Mouse (Mus musculus) heart, adult 10 weeks (tissue): Measurements from ENCODE around the gene Tmem143. TPM values are rescaled to one million over a fixed set of nuclear protein-coding genes. Genes with fewer than 3 reads are reported as not detected.

Source experiments
- polyA plus RNA-seq: library from polyadenylated mRNA; stranded (reverse); fragments of 350-450 nt; fragmentation: Illumina TruSeq; extraction: RNeasy Lipid Tissue Mini Kit (QIAGEN cat#74804); gene quantifications from one replicate; pipeline ENCODE4 v1.2.3, GENCODE M21; 2014; ENCODE audit warnings: low read depth, low replicate concordance

The Tmem143 gene
- polyA plus RNA-seq = 106 TPM

GRCm38 (mm10) chr7:45896517-45897257 lies at the start of gene Tmem143, which contains the start of gene Syngr4:
Gene Tmem143, plus strand, starts transcription at chr7:45896941.
Gene Syngr4, minus strand, starts transcription at chr7:45896714.

DNA sequence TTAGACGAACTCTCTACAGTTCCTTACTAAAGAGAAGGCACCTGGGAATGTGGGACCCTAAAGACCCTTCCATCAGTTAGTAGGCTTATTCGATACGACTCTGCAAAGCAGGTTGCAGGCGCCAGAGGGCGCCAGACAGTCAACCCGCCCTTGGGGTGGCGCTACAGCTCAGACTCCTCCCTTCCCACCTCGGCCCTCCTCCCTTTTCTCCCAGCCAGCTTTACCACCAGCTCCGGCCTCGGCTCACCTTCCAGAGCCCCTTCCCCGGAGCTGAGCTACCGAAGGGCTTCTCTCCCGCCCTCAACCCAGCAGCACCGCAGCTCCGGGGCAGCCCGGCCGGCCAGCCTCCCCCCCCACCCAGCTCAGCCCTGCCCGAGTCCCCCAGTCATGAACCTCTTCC lies 24.1 kb upstream of the Tmem143 start, which contains the start of gene Kdelr1:
Gene Kdelr1, plus strand, starts transcription at position 149 of the 400 bp plus-strand sequence.

DNA sequence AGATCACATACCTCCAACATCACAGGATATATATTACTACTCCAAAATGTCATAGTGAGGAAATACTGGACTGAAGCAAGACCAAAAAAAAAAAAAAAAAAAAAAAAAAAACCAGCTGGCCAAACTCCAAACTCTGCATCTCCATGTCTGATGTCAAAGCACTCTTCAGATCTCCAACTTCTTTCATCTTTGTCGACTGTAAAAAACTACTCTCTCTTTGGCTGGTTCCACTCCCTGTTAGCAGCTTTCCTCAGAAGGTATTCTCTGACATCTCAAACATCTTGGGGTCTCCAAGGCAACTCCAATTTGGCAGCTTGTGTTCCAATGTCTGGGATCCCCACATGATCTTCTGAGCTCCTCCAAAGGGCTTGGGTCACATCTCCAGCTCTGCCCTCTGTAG lies 18.5 kb upstream of the Tmem143 start, which contains the start of gene Grin2d:
Gene Grin2d, minus strand, starts transcription at position 101 of the 400 bp plus-strand sequence.

GRCm38 (mm10) chr7:45921242-45921621 lies 24.5 kb downstream of the Tmem143 start, which contains the start of gene Emp3:
Gene Emp3, minus strand, starts transcription at chr7:45921404.

GRCm38 (mm10) chr7:45923762-45924428 lies 27.2 kb downstream of the Tmem143 start, which contains the start of gene Ccdc114:
Gene Ccdc114, plus strand, starts transcription at chr7:45924072.

Other genes with a start within 250 kb of the Tmem143 start
- gene Fut2, start 230.5 kb upstream of the Tmem143 start, polyA plus RNA-seq = 1.1 TPM
- gene Ntn5, start 212.9 kb upstream of the Tmem143 start, polyA plus RNA-seq = not detected
- gene Sec1, start 202.5 kb upstream of the Tmem143 start, polyA plus RNA-seq = 0.47 TPM
- gene Car11, start 197.1 kb upstream of the Tmem143 start, polyA plus RNA-seq = 8.2 TPM
- 17.7 TPM for gene Dbp, start 191.9 kb upstream of the Tmem143 start, polyA plus RNA-seq
- 502 TPM for gene Rpl18, start 181.5 kb upstream of the Tmem143 start, polyA plus RNA-seq
- 19.3 TPM for gene Sphk2, start 178.9 kb upstream of the Tmem143 start, polyA plus RNA-seq
- not detected for gene Fam83e, start 175.7 kb upstream of the Tmem143 start, polyA plus RNA-seq
- gene Spaca4, start 171.1 kb upstream of the Tmem143 start, polyA plus RNA-seq = not detected
- not detected for gene Lmtk3, start 113.2 kb upstream of the Tmem143 start, polyA plus RNA-seq
- not detected for gene Sult2b1, start 112.3 kb upstream of the Tmem143 start, polyA plus RNA-seq
- 56.6 TPM for gene Cyth2, start 82.4 kb upstream of the Tmem143 start, polyA plus RNA-seq
- gene Kcnj14, start 72.2 kb upstream of the Tmem143 start, polyA plus RNA-seq = 0.47 TPM
- 13.0 TPM for gene Grwd1, start 66.0 kb upstream of the Tmem143 start, polyA plus RNA-seq
- 146 TPM for gene Kdelr1, start 24.2 kb upstream of the Tmem143 start, polyA plus RNA-seq
- gene Grin2d, start 18.6 kb upstream of the Tmem143 start, polyA plus RNA-seq = 0.42 TPM
- gene Syngr4, start 227 bp upstream of the Tmem143 start, polyA plus RNA-seq = not detected
- 34.2 TPM for gene Emp3, start 24.5 kb downstream of the Tmem143 start, polyA plus RNA-seq
- 2.2 TPM for gene Ccdc114, start 27.1 kb downstream of the Tmem143 start, polyA plus RNA-seq
- not detected for gene Abcc6, start 133.4 kb downstream of the Tmem143 start, polyA plus RNA-seq
- gene Nomo1, start 136.8 kb downstream of the Tmem143 start, polyA plus RNA-seq = 68.8 TPM
- gene Kcnj11, start 203.8 kb downstream of the Tmem143 start, polyA plus RNA-seq = 138 TPM